Mouse (Mus musculus) heart, adult 2 months (tissue): ENCODE measurements around the gene Zmynd11. TPM values are rescaled to one million over a fixed set of nuclear protein-coding genes. Genes with fewer than 3 reads are reported as not detected.
A peak's percentile ranks its signal among the peaks of the same experiment; 100 is the strongest.

Experiments used
- DNase-seq, 2 experiments: peaks; one replicate each; pipeline ENCODE4 v3.0.0; 2021
- H3K27ac ChIP-seq: fragments of 200-600 bp; 2 replicates; pipeline ENCODE4 v1.8.1; 2022
- H3K27me3 ChIP-seq: fragments of 200-500 bp; 2 replicates; pipeline ENCODE4 v1.6.1; 2012; ENCODE audit warnings: mild to moderate bottlenecking, low read length, inconsistent platforms, mixed read lengths; ENCODE audit not compliant: control insufficient read depth, insufficient read depth
- H3K36me3 ChIP-seq: fragments of 200-500 bp; 2 replicates; pipeline ENCODE4 v1.6.1; 2012; ENCODE audit warnings: low read length, inconsistent platforms; ENCODE audit not compliant: control insufficient read depth, insufficient read depth
- H3K4me1 ChIP-seq: fragments of 200-500 bp; 2 replicates; pipeline ENCODE4 v1.6.1; 2011; ENCODE audit warnings: low read length; ENCODE audit not compliant: control insufficient read depth, insufficient read depth
- H3K4me3 ChIP-seq: fragments of 200-600 bp; 2 replicates; pipeline ENCODE4 v1.8.1; 2022
- H3K79me2 ChIP-seq: fragments of 200-500 bp; replicated peaks from 2 replicates; pipeline ENCODE4 v1.6.1; 2012; ENCODE audit warnings: mild to moderate bottlenecking, inconsistent platforms, low read length, moderate library complexity, mixed read lengths; ENCODE audit not compliant: control insufficient read depth, insufficient read depth
- H3K9ac ChIP-seq: fragments of 200-500 bp; 2 replicates; pipeline ENCODE4 v1.6.1; 2012; ENCODE audit warnings: low read depth, mild to moderate bottlenecking, control low read depth, inconsistent platforms, low read length, mixed read lengths
- CTCF ChIP-seq: fragments of 200-600 bp; IDR thresholded peaks from 2 replicates; pipeline ENCODE4 v1.8.1; 2022; ENCODE audit warnings: antibody characterized with exemption, mild to moderate bottlenecking, moderate library complexity
- EP300 ChIP-seq: fragments of 200-500 bp; IDR thresholded peaks from 2 replicates; pipeline ENCODE4 v1.6.1; 2011; ENCODE audit warnings: low read depth, low read length, control low read depth; ENCODE audit not compliant: insufficient read depth
- POLR2A ChIP-seq: fragments of 200-500 bp; IDR thresholded peaks from 2 replicates; pipeline ENCODE4 v1.6.1; 2011; ENCODE audit warnings: mild to moderate bottlenecking, low read depth, low read length, control low read depth; ENCODE audit not compliant: insufficient read depth
- WGBS: fragments of 180-500 bp; shearing (Covaris S2); methylation state at CpG from one replicate; pipeline ENCODE4 v1.1.7; 2018; 5-methylcytosine and 5-hydroxymethylcytosine counted together
- intact Hi-C: fragments of 180-260 bp; cut with DNase I; formaldehyde crosslinking; loops from one replicate; pipeline ENCODE4 v1.15.1; 2025
- polyA plus RNA-seq: library from polyadenylated mRNA; depleted of rRNA; stranded (reverse); fragments of >200 nt; gene quantifications from 2 replicates; pipeline ENCODE4 v1.2.3, GENCODE M21; 2012
- total RNA-seq, 2 experiments: library from RNA; stranded (reverse); gene quantifications; 2 replicates each; pipeline ENCODE4 v1.2.3; 2021

Zmynd11 gene
- total and polyA plus RNA-seq, 3 experiments = 48.0 to 129 (median 115) TPM

GRCm38 (mm10) chr13:9689366-9689765 lies 75.8 kb downstream of the Zmynd11 start:
- Histone ChIP-seq H3K36me3 (no peaks in the 10 kb centered on the region), H3K4me1 (no peaks in the 10 kb centered on the region), H3K27me3 (no peaks in the 10 kb centered on the region), H3K27ac (no peak overlapping the region), H3K9ac (no peak overlapping the region), H3K4me3 (no peak overlapping the region), H3K79me2 (no peaks in the 10 kb centered on the region)
- no peak for DNase-seq
- WGBS = 87% methylated on average over 16 of the region's 16 CpGs
- intact Hi-C loops = loop anchor here (10.0 kb wide), 1 partner anchor 155 kb away; no protein-coding TSS in a partner anchor
- no peak for TF ChIP-seq POLR2A
- no peak for TF ChIP-seq EP300

GRCm38 (mm10) chr13:9686765-9687164 lies 78.4 kb downstream of the Zmynd11 start:
- Histone ChIP-seq H3K79me2 (no peaks in the 10 kb centered on the region), H3K4me1 (no peaks in the 10 kb centered on the region), H3K9ac (no peak overlapping the region), H3K36me3 (no peaks in the 10 kb centered on the region), H3K27me3 (no peaks in the 10 kb centered on the region), H3K4me3 (no peak overlapping the region), H3K27ac (no peak overlapping the region)
- no peak for DNase-seq
- intact Hi-C loops = loop anchor here (10.0 kb wide), 1 partner anchor 158 kb away; no protein-coding TSS in a partner anchor
- WGBS = 95% methylated on average over 11 of the region's 11 CpGs
- TF ChIP-seq POLR2A (no peak), CTCF (no peak), EP300 (no peak)

- 97% methylated on average over 7 of the region's 7 CpGs for WGBS
- intact Hi-C loops = loop anchor here (10.0 kb wide), 1 partner anchor 159 kb away; no protein-coding TSS in a partner anchor
- no peak for DNase-seq
- Histone ChIP-seq H3K27ac (no peak overlapping the region), H3K79me2 (no peaks in the 10 kb centered on the region), H3K4me1 (no peaks in the 10 kb centered on the region), H3K36me3 (no peaks in the 10 kb centered on the region), H3K27me3 (no peaks in the 10 kb centered on the region), H3K9ac (no peak overlapping the region), H3K4me3 (no peak overlapping the region)
- no peak for TF ChIP-seq CTCF
- no peak for TF ChIP-seq EP300
- no peak for TF ChIP-seq POLR2A
Measured at GRCm38 (mm10) chr13:9686261-9686660, 78.9 kb downstream of the Zmynd11 start.

GRCm38 (mm10) chr13:9684153-9684923 lies 80.8 kb downstream of the Zmynd11 start:
- H3K79me2 ChIP-seq = no peaks in the 10 kb centered on the region
- no peak for DNase-seq
- no peak overlapping the region for H3K9ac ChIP-seq
- TF ChIP-seq CTCF = no peak
- TF ChIP-seq POLR2A = no peak
- no peak for TF ChIP-seq EP300
- H3K36me3 ChIP-seq = no peaks in the 10 kb centered on the region
- H3K27ac ChIP-seq = no peak overlapping the region
- intact Hi-C loops = loop anchor here (10.0 kb wide), 1 partner anchor 160 kb away; no protein-coding TSS in a partner anchor
- H3K27me3 ChIP-seq = no peaks in the 10 kb centered on the region
- no peaks in the 10 kb centered on the region for H3K4me1 ChIP-seq
- WGBS = 89% methylated on average over 11 of the region's 11 CpGs
- no peak overlapping the region for H3K4me3 ChIP-seq

GRCm38 (mm10) chr13:9683280-9683679 lies 81.8 kb downstream of the Zmynd11 start:
- TF ChIP-seq EP300 (no peak), POLR2A (no peak), CTCF (peak; percentile 40)
- H3K36me3 ChIP-seq = no peaks in the 10 kb centered on the region

GRCm38 (mm10) chr13:9681492-9681891 lies 83.6 kb downstream of the Zmynd11 start:
- intact Hi-C loops = loop anchor here (10.0 kb wide), 1 partner anchor 163 kb away; no protein-coding TSS in a partner anchor
- Histone ChIP-seq H3K9ac (no peak overlapping the region), H3K27me3 (no peaks in the 10 kb centered on the region), H3K79me2 (no peaks in the 10 kb centered on the region), H3K4me3 (no peak overlapping the region), H3K36me3 (no peaks in the 10 kb centered on the region), H3K4me1 (no peaks in the 10 kb centered on the region), H3K27ac (no peak overlapping the region)
- 100% methylated on average over 3 of the region's 3 CpGs for WGBS
- no peak for TF ChIP-seq EP300
- no peak for TF ChIP-seq POLR2A
- no peak for TF ChIP-seq CTCF
- no peak for DNase-seq

More at GRCm38 (mm10) chr13:9683280-9683679, 81.8 kb downstream of the Zmynd11 start:
- Histone ChIP-seq H3K27ac (no peak overlapping the region), H3K9ac (no peak overlapping the region), H3K4me3 (no peak overlapping the region), H3K79me2 (no peaks in the 10 kb centered on the region), H3K27me3 (no peaks in the 10 kb centered on the region), H3K4me1 (no peaks in the 10 kb centered on the region)
- intact Hi-C loops = loop anchor here (10.0 kb wide), 1 partner anchor 162 kb away; no protein-coding TSS in a partner anchor
- WGBS = 90% methylated on average over 4 of the region's 4 CpGs
- no peak for DNase-seq
